Mouse (Mus musculus) embryonic facial prominence, embryonic 13.5 days (tissue): ENCODE measurements at regions not wholly inside any gene's neighbourhood (a gene's known extent, or its start where the extent isn't known, plus 50 kb on each side); places are given as distances from the start of the nearest gene placed in this dataset.

Experiments used
- ATAC-seq: fragments of 200-750 bp; cut with Nextera tagmentation; 2 replicates; pipeline ENCODE4 v1.8.0; 2017; ENCODE audit warnings: low read depth; ENCODE audit not compliant: insufficient number of reproducible peaks, insufficient read depth, low FRiP score, low TSS enrichment
- H3K27ac ChIP-seq: fragments of 300-500 bp; sonication (generic); 2 replicates; pipeline ENCODE4 v1.5.1; 2015; ENCODE audit warnings: moderate library complexity, mild to moderate bottlenecking, inconsistent platforms
- H3K27me3 ChIP-seq: fragments of 300-500 bp; sonication (generic); 2 replicates; pipeline ENCODE4 v1.6.1; 2015; ENCODE audit warnings: mild to moderate bottlenecking, inconsistent platforms
- H3K36me3 ChIP-seq: fragments of 300-500 bp; sonication (generic); 2 replicates; pipeline ENCODE4 v1.6.1; 2015; ENCODE audit warnings: mild to moderate bottlenecking, inconsistent platforms
- H3K4me1 ChIP-seq: fragments of 300-500 bp; sonication (generic); 2 replicates; pipeline ENCODE4 v1.6.1; 2015; ENCODE audit warnings: inconsistent platforms
- H3K4me2 ChIP-seq: fragments of 300-500 bp; sonication (generic); 2 replicates; pipeline ENCODE4 v1.6.1; 2015; ENCODE audit warnings: moderate library complexity, mild to moderate bottlenecking, inconsistent platforms
- H3K4me3 ChIP-seq: fragments of 300-500 bp; sonication (generic); 2 replicates; pipeline ENCODE4 v1.5.1; 2015; ENCODE audit warnings: mild to moderate bottlenecking, inconsistent platforms
- H3K9ac ChIP-seq: fragments of 300-500 bp; sonication (generic); 2 replicates; pipeline ENCODE4 v1.6.1; 2015; ENCODE audit warnings: mild to moderate bottlenecking, inconsistent platforms
- H3K9me3 ChIP-seq: fragments of 300-500 bp; sonication (generic); 2 replicates; pipeline ENCODE4 v1.6.1; 2016; ENCODE audit warnings: inconsistent platforms
- WGBS: fragments of 180-500 bp; shearing (Covaris S2); methylation state at CpG from one replicate; pipeline ENCODE4 v1.1.7; 2015; ENCODE audit warnings: mixed read lengths; 5-methylcytosine and 5-hydroxymethylcytosine counted together

- Histone ChIP-seq H3K4me3 (no peak overlapping the region), H3K4me2 (no peak overlapping the region), H3K4me1 (peaks cover 8% of the 10 kb centered on the region), H3K9ac (no peak overlapping the region), H3K27ac (no peak overlapping the region), H3K27me3 (no peaks in the 10 kb centered on the region), H3K36me3 (no peaks in the 10 kb centered on the region), H3K9me3 (no peaks in the 10 kb centered on the region)
- ATAC-seq: no peak
- WGBS: 85% methylated on average over 4 of the region's 4 CpGs
These were observed 56.1 kb upstream of the Stx16 start for GRCm38 (mm10) chr2:174019970-174020369.

DNA sequence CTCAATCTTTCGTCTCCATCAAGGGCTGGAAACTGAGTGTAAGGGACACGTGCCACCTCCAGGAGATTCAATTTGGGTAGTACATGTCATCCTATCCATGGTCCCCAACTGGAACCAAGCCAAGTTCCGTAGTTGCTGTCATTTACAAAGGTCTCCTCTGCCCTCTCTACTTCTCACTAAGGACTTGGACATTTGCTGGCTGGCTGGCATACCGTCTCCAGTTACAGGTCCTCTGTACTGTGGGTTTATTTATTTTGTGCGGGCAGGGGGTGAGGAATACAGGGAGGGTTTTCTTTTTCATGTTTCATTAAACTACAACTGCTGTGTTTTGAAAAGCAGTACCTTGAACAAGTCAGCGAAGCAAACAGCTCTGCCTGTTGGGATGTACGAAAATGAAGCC lies 55.7 kb upstream of the Stx16 start:
- no peak for ATAC-seq
- no peaks in the 10 kb centered on the region for H3K9me3 ChIP-seq
- peaks cover 4% of the 10 kb centered on the region for H3K4me1 ChIP-seq
- no peak overlapping the region for H3K27ac ChIP-seq
- WGBS: 71% methylated on average over 7 of the region's 7 CpGs
- H3K4me3 ChIP-seq: no peak overlapping the region
- H3K36me3 ChIP-seq: no peaks in the 10 kb centered on the region
- H3K9ac ChIP-seq: no peak overlapping the region
- H3K27me3 ChIP-seq: no peaks in the 10 kb centered on the region
- H3K4me2 ChIP-seq: no peak overlapping the region

GRCm38 (mm10) chr2:174021538-174021937 lies 54.6 kb upstream of the Stx16 start:
- Histone ChIP-seq H3K4me2 (no peak overlapping the region), H3K9me3 (no peaks in the 10 kb centered on the region), H3K4me1 (peaks cover 8% of the 10 kb centered on the region), H3K9ac (no peak overlapping the region), H3K27ac (no peak overlapping the region), H3K27me3 (no peaks in the 10 kb centered on the region), H3K36me3 (no peaks in the 10 kb centered on the region), H3K4me3 (no peak overlapping the region)
- 81% methylated on average over 3 of the region's 3 CpGs for WGBS
- ATAC-seq: no peak

GRCm38 (mm10) chr2:174022292-174022691 lies 53.8 kb upstream of the Stx16 start:
- H3K27ac ChIP-seq: no peak overlapping the region
- 91% methylated on average over 4 of the region's 4 CpGs for WGBS

GRCm38 (mm10) chr2:174025181-174025870 lies 50.8 kb upstream of the Stx16 start:
- Histone ChIP-seq H3K4me3 (no peak overlapping the region), H3K9ac (no peak overlapping the region), H3K4me1 (peaks cover 10% of the 10 kb centered on the region), H3K36me3 (no peaks in the 10 kb centered on the region), H3K4me2 (no peak overlapping the region), H3K9me3 (no peaks in the 10 kb centered on the region), H3K27me3 (no peaks in the 10 kb centered on the region), H3K27ac (no peak overlapping the region)
- no peak for ATAC-seq
- 77% methylated on average over 11 of the region's 11 CpGs for WGBS

More at GRCm38 (mm10) chr2:174022292-174022691, 53.8 kb upstream of the Stx16 start:
- Histone ChIP-seq H3K9me3 (no peaks in the 10 kb centered on the region), H3K4me3 (no peak overlapping the region), H3K4me2 (no peak overlapping the region), H3K9ac (no peak overlapping the region), H3K4me1 (peaks cover 10% of the 10 kb centered on the region), H3K36me3 (no peaks in the 10 kb centered on the region), H3K27me3 (no peaks in the 10 kb centered on the region)
- no peak for ATAC-seq
